Mouse (Mus musculus): ENCODE results near the gene Skap1.
A peak's percentile ranks its signal among the peaks of the same experiment; 100 is the strongest.

Skap1 gene

DNA sequence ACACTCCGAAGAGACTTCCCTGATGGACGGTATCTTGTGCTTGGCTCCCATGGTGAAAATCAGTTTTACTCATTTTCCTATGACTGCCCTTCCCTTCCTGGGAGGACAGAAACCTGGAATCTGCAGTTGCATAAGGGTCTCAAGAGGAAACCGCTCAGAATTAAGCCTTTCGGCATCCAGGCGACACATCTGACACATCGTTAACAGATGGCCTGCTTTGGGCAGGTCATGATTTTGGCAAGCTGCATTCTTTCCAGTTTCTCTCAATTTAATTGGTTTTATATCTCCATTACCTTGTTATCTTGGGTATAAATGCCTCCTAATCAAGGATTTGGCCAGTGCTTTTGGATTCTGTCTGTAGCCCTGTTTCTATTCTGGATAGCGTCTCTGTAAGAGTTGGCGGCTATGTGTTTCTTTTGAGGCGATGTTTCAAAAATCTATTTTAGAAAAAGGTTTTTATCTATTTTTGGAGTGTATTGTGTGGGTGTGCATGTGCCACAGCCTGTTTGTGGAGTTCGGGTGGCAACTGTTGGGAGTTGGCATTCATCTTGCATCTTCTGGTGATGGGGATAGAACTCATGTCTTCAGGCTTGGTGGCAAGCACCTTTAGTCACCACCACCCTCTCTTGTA is 1.1 kb downstream of the Skap1 start:
- no peak for DNase-seq (ENCODE audit: extremely low spot score)

DNA sequence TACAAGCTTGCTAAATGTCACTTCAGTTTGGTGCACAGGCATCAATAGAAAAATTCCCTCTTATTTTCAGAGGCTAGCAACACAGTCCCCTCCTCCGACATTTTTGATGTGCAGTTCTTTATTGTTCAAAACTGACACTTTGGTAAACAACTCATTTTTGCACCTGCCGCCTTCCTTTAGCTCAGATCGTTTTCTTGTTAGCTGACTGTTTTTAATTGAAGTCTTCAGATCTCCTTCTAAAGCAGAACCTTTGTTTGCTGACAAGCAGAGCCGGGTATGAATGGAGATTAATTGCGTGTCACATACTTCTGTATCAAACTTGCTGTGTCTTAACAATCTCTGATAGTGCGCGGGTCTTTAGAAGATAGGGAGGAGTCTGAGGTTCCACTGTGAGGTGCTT is 2.0 kb downstream of the Skap1 start:
- DNase-seq (ENCODE audit: extremely low spot score), result no peak

GRCm38 (mm10) chr11:96466987-96467386 is 2.6 kb downstream of the Skap1 start:
- no peak for DNase-seq (ENCODE audit: extremely low spot score)

GRCm38 (mm10) chr11:96468048-96468745 is 3.8 kb downstream of the Skap1 start:
- no peak for DNase-seq (ENCODE audit: extremely low spot score)

DNA sequence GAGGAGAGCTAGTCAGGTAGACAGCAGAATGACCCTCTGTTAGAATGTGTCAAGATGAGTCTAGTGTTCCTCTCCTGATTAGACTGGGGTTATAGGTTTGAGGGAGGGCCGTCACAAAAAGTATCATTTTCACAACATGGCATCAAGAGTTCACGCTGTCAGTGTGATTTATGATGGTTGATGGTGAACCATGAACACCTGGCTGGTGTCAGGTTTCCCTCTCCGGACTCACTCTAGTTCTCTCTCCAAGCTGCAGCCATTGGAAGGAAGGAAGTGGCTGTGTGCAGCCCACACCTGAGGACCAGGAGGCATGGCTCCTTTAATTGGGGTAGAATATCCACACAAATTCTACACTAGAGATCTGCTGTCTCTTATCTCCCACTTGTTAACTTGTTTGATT is 18.3 kb downstream of the Skap1 start:
- DNase-seq (ENCODE audit: extremely low spot score), result no peak

DNA sequence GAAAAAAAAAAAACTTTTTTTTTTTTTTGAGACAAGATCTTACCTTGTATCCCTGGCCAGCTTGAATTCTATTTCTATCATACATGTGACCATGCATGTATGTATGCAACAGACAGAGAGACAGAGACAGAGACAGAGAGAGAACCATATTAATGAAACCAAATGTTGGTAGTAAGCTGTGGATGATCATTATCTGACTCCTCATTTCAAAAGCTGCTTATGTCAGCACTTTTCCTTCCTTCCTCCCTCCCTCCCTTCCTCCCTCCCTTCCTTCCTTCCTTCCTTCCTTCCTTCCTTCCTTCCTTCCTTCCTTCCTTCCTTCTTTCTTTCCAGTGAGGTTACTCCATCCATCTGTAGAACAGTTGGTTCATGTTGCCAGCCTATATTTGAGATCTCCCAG is 18.8 kb downstream of the Skap1 start:
- DNase-seq (ENCODE audit: extremely low spot score), result no peak

DNA sequence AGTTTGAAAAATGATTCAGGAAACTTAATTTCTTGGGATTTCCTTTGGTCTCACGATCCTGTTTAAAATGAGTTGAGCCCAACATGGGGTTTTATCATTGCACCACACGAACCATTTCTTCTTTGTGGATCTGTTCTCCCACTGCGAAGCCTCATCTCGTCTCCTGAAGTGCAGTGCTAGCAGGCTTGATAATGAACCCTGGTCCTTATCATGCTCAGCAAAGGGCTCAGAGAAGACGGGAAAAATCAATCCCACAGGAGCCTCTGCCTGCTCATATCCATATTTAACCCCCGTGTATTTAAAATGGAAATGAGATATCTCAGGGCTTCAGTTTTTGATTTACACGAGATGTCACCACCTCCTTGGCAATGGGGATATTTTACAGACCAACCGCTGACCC is 34.1 kb downstream of the Skap1 start:
- DNase-seq (ENCODE audit: extremely low spot score), result no peak

DNA sequence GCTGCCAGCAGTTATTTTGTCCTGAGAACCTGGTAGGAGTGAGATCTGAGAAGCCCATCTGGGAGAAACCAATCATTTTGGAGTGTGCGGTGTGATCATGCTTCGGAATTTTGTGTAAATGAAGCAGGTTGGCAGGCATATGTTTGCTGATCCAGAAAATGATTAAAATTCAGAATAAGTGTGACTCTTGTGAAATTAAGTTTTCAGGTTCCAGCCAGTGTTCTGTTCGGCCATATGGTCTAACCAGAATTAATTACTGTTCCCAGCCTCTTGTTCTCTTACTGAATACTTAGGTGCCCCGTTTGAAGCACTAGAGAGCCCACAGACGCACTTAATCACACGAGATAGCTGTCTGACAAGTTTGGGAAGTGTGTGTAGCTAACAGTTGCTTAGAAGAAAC is 36.6 kb downstream of the Skap1 start:
- DNase-seq (ENCODE audit: extremely low spot score), result no peak

DNA sequence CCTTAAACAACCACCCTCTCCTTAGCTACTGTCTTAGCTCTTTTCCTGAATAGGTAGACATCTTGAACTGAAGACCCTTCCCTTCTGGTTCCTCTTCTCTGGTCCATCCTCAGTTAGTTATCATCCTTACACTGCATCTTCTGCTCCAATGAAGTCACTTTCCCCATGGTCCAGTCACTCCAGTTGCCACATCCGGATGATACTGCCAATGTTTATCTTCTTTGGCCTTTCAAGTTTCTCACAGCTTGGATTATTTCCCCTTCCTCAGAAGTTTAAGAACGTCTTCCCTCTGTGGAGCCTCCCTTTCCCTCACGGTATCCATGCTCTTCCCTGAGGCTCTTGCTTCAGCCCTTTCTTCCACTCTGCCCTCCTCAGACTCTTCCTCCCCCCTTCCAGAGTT is 38.6 kb downstream of the Skap1 start:
- DNase-seq (ENCODE audit: extremely low spot score), result no peak

DNA sequence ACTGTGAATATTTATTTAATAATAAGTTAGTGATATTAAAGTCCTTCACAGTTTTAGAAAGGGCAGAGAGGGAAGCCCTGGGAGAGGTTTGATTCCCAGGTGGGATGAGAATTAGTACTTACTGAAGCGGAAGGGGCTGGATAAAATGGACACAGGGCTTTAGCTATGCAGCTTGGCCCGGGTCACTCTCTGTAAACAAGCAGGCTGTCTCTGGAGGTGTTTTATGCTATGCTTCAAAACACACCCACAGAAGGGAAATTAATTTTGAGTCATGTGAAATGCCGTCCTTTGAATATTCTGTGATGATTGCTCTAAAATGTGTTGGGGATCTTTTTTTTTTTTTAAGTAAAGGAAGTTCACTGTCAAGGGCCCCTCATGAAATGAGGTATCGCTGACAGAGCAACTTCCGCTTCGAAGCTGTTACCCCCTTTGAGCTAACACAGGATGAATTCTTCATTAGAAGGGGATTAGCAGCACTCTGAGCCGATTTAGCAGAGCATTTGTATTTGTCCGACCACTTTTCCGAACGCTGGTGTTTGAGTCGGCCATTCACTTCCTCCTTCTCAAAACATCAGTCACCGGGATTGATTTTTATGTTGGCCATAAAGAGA is 40.2 kb downstream of the Skap1 start:
- DNase-seq (ENCODE audit: extremely low spot score), result no peak

- no peak for DNase-seq (ENCODE audit: extremely low spot score)
Measured at GRCm38 (mm10) chr11:96505841-96506240, 41.4 kb downstream of the Skap1 start.

GRCm38 (mm10) chr11:96515164-96515563 is 50.8 kb downstream of the Skap1 start:
- DNase-seq (ENCODE audit: extremely low spot score), result no peak

DNA sequence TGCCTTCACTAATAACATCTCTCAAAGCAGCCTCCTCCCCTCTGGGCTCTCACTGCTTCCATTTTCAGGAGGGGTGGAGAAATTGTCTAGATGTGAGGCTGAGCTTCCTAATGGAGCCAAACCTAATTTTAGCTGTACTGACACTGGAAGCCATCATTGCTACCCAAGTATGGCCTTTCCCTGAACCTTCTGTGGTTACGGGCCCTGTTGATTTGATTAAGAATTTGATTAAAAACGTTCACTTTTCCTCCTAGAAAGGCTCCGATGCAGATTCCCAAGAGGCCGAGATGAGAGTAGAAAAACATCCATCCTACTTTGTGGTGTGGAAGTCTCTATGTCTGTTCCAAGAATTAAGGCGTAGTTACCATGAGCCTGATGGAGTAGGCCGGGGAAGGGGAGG is 60.1 kb downstream of the Skap1 start:
- DNase-seq (ENCODE audit: extremely low spot score), result no peak

DNA sequence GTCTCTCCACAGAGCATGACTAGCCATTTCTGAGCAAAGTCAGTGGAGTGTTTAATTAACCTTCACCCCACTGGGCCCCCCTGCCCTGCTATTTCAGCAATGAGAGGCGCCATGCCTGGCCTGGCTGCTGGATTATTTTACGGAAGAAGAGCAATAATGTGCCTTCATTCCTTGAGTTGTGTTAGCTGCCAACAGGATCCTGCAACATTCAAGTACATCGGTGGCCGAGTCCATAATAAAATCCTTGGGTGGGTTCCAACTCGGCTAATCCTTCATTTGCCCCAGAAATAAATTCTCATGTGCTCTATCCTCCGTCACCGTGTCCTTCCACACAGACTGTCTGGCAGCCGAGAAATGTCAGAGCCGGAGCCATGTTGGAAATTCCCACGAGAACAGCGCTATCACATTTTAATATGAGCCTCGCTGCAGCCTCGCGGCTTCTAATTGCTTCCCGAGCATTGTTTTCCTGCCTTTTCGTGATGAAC is 61.8 kb downstream of the Skap1 start:
- no peak for DNase-seq (ENCODE audit: extremely low spot score)

GRCm38 (mm10) chr11:96531757-96532433 is 67.5 kb downstream of the Skap1 start:
- DNase-seq (ENCODE audit: extremely low spot score), result no peak

- DNase-seq (ENCODE audit: extremely low spot score), result no peak
Measured at GRCm38 (mm10) chr11:96534531-96534930, 70.1 kb downstream of the Skap1 start.

GRCm38 (mm10) chr11:96536146-96536545 is 71.8 kb downstream of the Skap1 start:
- DNase-seq (ENCODE audit: extremely low spot score), result peak; percentile 53

DNA sequence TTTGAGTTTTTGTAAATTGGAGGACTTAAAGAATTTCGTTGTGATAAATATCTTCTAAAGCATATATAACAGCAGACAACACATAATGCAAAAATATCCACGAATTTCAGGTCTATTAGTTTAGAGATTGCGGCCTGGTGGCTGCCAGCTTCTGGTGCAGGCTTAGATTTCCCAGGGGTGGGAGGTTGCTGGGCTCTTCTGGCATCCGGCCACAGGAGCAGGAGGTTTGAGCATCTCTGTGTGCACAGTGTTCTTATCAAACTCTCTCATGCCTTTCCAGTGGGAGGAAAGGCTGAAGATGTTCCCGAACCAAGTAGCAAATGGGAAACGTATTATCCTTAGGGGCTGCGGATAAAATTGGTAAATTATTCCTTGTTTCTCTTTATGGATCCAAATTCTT is 77.6 kb downstream of the Skap1 start:
- DNase-seq (ENCODE audit: extremely low spot score), result no peak

- DNase-seq (ENCODE audit: extremely low spot score), result no peak
Measured at GRCm38 (mm10) chr11:96542561-96542960, 78.2 kb downstream of the Skap1 start.

- no peak for DNase-seq (ENCODE audit: extremely low spot score)
Measured at GRCm38 (mm10) chr11:96546428-96546827, 82.0 kb downstream of the Skap1 start.

GRCm38 (mm10) chr11:96550960-96551703 is 86.7 kb downstream of the Skap1 start:
- DNase-seq (ENCODE audit: extremely low spot score), result no peak

GRCm38 (mm10) chr11:96553091-96553490 is 88.7 kb downstream of the Skap1 start:
- peak; percentile 53 for DNase-seq (ENCODE audit: extremely low spot score)
